Mouse (Mus musculus): ENCODE results near the gene Ywhae.

DNA sequence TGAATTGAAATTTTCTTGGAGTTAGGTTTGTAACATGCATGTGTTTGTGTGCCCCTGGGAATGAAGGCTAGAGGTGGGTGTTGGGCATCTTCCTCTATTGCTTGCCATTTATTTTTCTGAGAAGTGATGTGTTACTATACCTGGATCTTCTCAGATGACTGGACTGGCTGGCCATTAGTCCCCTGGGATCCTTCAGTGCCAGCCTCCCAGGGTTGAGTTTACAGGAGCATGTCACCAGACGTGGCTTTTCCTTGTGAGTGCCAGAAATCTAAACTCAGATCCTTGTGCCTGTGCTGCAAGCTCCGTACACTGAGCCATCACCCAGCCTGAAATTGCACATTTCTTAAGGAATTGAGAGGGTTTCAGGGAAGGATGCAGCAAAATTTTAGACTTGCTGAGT lies 47.7 kb upstream of the Ywhae start:
- no peak for TF ChIP-seq CTCF (IDR thresholded peaks at IDR 0.05; ENCODE audit: borderline replicate concordance, insufficient read depth, low read depth, low read length)
- no peak for TF ChIP-seq POLR2A (IDR thresholded peaks at IDR 0.05; ENCODE audit: borderline replicate concordance, insufficient read depth, low read length)
